Mouse (Mus musculus) layer of hippocampus, adult 18-20 months (tissue): Measurements from ENCODE around the gene Eef1b2. TPM values are rescaled to one million over a fixed set of nuclear protein-coding genes. Genes with fewer than 3 reads are reported as not detected.

Experiments
- DNase-seq, 2 experiments: peaks; one replicate each; pipeline ENCODE4 v3.0.0; 2022; ENCODE audit warnings: low spot score in 2 of 2
- total RNA-seq, 2 experiments: library from RNA; stranded (reverse); gene quantifications; 2 replicates each; pipeline ENCODE4 v1.2.3; 2021

Gene Eef1b2
- total RNA-seq, 2 experiments from 2014 or later = 348 to 359 TPM

DNA sequence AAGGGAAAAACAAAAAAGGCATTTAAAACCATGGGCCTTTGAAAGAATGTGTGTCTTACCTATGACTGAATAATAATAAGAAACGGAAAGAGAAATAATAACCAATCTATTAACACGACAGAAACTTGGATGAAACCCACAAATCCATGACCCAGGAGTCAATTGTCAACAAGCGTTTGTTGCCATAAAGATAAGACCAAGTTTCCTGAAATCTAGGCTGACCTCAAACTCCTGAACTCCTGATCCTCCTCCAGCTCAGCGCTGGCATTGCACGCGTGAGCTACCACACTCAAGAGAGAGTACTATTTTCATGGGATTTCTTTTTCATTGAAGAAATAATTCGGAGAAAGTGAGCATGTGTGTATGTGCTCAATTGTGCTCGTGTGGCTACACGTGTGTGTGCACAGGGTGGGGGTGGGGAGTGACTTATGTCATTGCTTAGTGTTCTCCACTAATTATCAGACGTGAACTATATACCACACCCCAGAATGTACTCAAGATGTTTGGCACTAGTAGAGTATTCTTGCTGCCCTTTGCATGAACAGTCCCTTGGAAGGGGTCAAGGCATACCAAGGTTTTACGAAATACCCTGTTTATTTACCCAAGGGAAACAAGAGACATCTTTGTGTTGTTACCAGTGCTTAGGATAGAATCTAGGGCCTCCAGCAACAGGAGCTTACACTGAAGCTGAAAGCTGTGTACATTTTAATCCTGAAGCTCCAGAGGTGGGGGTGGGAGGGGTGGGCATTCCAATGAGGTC lies 15.9 kb downstream of the Eef1b2 start:
- no peak for DNase-seq

DNA sequence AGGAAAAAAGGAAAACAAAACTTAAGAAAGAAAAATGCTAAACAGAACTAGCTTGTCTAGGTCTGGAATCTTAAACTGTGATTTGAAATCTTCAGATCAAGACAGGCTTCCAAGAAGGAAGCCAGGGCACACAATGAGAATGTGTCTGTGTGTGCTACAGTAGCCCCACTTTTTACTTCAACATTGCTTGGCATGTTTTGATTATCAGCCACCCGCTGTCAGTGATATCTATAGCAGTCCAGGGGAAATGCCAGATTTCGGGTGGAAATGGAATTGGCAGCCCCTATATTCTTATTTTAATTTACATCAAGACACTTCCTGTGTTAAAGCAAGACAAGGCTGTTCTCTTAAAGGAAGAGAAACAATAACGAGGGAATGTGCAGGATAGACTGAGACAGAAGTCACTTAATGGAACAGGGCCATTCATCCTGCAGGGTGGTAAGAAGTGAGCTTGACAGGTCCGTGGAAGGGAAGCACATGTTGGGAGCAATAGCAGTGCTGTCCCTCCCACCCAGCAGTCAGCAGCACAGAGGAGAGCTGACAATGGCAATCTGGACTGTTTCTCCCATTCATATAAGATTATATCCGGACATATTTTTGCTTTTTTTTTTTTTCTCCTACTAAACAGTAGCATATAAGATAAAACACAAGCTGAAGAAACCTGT lies 19.4 kb downstream of the Eef1b2 start:
- no peak for DNase-seq

DNA sequence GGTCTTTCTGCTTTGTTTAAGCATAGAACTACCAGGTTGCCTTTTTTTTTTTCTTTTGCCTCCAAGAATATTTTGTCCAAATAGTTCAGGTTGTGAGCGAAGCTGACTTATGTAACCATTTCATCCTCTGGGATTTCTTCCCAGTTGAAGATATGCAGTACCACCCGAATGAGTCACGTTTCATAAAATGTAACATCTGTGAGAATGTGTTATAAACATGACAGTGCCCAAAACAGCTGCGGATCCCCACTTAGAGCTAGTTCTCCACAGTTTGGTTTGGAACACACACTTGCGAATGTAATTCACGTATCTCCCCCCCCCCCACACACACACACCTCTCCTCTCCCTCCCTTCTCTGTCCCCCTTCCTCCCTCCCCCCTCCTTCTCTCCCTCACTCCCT lies 22.8 kb downstream of the Eef1b2 start:
- no peak for DNase-seq

DNA sequence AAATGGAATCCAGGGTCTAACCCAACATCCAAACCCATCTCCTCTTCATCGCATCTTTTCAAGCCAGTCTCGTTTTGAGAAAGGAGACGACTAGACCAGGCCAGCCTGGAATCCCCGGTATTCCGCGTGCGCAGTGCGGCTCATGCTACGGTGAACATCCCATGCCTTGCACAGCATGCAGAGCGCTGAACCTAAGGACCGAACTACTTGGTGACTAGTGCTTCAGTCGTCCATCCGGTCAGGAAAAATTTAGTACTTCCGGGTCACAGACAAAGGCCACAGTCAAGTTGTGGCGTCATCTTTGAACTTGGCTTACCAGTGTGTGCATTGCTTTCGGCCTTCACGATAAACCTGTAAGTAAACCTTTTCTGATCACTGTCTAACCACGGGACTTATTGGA lies 23.7 kb downstream of the Eef1b2 start:
- no peak for DNase-seq

DNA sequence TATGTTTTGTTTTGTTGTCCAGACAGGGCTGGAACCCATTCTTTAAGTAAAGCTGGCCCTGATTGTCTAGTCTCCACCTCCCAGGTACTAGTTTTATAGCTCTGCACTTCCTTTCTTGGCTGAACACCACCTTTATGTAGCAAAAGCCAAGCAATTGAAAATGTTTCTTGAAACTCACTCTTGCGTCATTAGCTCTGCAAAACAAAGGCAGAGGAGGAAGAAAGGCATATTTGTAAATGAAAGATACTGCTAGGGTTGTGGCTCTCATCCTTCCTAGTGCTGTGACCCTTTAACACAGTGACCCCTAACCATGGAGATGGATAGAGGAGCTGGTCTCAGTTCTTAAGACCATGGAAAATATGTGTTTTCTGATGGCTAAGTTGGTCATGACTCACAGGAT lies 25.0 kb downstream of the Eef1b2 start:
- DNase-seq = no peak

DNA sequence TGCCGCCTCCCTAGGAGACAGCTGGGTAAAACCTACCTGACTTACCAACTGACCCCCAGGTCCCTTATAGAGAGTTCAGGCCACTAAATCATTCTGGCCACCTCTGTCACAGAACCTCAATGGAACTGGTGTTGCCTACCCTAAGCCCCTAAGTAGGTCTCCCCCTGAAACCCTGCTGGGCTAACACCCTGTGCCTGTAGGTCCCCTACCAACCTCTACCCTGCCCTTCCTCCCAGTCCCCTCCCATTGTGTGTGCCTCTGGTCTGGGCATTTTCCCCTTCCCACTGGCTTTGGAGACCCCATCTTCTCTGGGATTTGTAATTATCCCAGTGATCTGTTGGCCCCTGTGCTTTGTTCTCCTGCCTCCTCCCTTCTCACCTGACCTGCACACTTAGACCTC lies 26.8 kb downstream of the Eef1b2 start:
- no peak for DNase-seq

DNA sequence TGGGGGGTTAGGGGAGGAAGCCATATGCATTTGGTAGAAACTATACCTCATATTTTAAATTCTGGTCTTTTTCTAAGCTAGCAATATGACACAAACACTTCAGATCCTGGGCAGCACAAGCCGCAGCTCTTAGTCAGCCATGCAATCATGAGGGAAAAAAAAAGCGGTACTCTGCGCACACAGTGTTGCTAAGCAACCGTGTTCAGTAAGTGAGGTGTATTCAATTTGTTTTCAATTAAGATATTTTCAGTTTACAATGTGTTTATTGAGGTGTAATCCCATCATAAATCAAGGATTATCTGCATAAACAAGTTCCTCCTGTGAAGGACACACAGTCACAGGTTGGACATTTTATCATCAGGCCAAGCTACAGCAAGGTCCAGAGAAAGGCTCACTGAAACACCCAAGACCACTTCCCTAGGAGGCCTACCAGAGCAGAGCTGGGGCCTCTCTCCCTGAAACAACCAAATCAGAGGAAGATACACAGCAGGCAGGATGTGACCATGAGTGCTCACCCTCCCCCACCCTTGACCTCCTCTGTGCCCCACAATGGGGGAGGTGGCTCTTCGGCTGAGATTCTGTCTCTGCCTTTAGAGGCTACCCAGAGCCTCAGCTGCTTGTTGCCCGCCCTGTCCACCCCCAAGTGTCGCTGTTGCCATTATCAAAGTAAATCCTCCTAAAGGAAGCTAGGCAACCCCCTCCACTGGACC lies 27.5 kb downstream of the Eef1b2 start:
- peak in 1 of 2 experiments; percentile 67 for DNase-seq

DNA sequence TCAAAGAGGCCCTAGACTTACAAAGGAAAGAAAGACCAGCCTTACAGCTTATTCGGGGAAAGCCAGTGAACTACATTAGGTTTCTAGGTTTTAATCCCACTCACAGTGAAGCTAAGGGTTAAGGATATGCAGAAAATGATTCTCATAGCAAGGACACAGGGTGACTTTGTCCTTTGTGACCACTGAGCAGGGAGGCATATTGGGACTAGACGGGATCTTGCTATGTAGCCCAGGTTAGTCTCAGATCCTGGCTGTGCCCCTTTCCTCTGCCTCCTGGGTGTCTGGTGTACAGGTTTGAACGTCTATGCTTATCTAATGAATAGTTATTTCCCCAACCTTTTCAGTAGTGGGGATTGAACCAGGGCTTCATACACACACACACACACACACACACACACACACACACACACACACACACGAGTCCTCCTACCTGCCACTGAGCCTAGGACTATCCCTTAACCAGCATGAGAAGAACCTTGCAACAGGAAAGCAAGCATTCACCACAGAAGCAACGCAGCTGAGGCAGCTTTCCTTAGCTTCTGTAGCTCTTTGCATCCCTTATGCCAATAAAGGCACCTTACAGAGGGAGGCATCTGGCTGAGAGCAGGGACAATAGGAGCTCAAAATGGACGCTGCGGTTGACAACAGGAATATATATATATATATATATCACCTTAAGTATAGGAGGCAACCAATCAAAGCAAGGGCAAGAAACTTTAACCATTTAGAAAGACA lies 28.2 kb downstream of the Eef1b2 start:
- DNase-seq = no peak

DNA sequence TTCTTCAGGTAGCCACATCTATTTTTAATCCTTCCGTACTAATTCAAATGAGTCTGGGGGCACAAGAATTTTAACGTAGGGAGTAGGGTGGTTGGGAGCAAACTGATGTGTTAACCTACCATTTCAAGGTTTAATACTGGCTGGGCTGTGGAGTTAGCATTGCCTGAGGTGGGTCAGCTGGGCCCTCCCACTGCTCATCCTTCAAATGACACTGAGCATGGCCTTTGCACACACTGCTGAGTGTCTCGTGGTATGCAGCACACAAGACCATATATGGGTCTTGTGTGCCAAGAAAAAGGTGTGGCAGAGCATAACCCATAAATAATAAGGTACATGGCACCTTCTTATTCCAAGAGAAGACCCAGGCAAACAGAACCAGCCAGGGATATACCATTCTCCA lies 31.0 kb downstream of the Eef1b2 start:
- no peak for DNase-seq

DNA sequence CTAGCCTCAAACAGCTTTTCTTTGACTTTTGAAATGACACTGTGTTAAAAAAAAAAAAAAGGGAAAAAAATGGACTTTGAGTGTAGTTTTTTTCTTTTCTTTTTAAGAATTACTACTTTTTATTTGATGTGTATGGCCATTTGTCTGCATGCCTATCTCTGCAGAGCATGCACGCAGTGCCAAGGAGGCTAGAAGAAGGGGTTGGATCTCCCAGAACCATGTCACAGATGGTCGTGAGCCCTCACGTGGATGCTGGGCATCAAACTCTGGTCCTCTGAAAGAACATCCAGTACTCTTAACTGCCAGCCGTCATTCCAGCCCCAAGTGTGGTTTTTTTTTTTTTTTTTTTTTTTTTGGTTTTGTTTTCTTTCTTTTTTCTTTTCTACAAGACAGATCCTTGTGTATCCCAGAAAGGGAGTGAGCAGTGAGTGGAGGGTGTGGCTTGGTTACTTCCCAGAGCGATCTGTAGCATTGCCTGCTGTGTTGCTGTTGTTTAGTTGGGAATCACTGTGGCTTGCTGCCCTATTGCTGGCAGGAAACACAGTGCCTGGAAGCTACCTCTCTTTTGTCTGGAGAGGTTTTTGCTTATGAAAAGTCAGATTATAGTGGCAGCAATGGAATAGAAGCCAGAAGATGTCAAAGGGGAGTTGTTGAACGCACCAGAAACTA lies 33.4 kb downstream of the Eef1b2 start:
- DNase-seq = no peak

DNA sequence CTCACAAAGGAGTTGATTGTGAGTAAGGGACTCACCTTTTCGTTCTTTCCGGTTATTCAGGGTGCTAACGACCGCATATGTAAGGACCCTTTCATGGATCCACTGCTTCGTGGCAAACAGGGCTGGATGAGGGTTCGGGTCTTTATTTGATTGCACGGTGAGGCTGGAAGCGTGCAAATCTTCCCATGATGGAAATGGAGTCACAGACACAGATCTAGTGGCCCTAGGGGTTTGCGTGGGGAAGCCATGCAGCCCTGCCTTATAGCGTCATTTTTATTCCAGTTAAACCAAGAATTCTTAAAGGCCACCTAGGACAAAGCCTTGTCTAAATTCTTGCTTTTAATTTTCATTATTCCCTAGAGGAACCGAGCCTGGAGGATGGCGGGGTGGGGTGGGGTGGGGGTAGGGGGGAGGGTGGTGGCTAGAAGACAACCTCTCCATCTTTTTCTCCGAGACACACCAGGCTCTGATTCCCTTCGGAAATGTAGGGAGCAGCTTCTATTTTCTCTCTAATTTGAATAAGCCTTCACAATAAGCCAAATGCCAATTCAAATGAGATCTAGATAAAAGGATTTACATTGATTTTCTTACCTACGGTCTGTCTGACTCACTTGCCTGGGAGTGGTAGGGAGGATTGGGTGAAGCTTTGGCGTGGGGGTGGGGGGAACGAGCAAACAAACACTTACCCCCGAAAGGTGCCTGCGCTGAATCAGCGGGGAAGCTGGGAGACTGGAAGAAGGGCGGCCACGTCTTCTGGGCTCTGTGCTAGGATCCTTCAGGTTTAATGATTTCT lies 37.0 kb downstream of the Eef1b2 start:
- no peak for DNase-seq

DNA sequence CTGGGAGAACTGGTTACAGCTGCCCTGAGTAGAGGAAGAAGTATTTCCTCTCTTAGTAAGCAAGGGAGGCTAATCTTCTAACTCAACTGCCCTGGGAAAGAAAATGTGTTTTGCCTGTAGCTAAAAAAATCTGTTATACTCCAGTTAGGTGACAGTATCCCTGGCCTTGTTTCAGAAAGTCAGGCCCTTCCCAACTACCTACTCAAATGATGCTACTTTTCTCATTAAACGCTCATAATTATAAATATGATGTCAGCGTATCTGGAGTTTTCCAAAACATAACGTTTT lies 37.6 kb downstream of the Eef1b2 start, which contains the start of gene Gpr1:
Gpr1 (minus strand) TSS at position 273 of the 288 bp plus-strand sequence.
- no peak for DNase-seq

DNA sequence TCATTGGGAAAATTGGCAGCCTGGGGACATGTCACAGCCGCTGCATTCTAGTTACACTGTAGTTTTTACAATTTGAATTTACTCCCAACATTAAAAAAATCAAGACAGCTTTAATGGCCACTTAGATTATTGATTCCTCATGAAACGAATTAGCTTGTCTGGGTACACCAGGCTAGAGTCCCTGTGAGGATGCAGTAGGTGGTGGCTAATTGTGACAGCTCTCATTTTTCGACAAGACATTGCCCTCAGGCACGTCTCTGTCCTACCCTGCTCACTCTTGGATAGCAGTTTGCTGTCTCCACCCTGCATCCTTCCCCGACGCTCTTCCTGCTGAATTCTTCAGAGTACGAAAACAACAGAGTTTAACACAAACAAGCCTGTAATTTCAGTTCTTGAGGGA lies 38.0 kb downstream of the Eef1b2 start:
- DNase-seq = no peak

DNA sequence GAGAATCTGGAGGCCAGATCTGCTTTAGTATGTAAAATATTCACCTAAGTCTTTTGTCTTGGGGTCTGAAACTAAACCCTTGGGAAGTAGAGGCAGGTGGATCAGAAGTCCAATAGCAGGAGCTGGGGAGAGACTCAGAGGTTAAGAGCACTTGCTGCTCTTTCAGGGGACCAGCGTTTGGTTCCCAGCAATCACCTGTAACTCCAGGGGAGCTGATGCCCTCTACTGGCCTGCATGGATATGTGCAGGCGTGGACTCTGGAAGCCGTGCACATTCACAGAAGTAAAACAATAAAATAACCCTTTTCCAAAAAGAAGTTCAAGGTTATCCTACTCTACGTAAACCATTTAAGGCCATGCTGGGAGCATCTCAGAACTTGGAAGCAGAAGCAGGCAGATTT lies 42.7 kb downstream of the Eef1b2 start:
- DNase-seq = no peak

DNA sequence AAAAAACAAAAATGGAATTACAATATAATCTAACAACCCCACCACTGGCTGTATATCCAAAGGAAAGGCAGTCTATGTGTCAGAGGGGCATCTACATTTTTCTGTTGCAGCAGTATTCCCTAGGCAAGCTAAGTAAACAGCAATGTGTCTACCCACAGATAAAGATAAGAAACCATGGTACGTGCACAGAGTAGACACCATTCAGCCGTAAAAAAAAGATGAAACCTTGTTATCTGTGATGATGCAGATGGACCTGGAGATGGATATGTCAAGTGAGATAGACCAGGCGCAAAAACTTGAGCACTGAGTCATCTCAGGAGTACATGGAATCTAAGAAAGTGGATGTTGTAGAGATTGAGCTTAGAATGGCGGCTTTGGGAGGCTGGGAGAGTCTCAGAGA lies 48.4 kb downstream of the Eef1b2 start:
- no peak for DNase-seq

DNA sequence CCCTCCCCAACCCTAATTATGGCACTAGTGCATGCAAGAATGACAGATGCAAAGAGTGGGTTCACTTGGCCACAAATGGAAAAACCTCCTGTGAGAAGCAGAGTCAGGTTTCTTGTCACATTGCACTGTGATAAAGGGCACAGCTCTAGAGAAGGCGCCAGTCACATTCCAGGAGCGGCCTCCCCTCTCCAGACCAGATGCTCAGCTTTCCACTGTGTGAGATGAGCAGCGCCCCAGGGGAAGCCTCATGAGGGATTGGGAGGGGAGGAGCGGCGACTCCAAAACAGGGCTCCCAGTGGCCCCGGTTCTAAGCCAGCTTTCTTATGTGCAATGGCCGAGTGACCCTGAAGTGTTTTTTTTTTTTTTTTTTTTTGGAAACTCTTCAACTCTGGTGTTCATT lies 49.3 kb downstream of the Eef1b2 start:
- no peak for DNase-seq

DNA sequence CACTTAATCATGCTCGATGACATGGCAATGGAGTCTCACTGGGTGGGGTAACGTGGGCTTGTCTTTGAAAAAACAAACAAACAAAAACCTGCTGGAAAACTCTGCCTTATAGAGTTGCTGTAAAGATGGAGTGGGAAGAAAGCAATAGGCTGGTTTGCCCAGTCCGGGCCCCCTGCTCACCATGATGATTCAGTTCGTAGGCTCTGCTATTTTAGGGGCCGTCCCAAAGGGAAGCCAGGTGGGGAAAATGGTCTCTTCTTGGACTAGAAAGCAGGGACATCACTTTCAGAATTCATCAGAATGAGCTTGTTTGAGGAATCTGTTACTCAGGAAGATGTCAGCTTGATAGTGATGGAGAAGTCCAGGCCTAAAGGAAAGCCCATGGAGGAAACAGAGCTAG lies 50.6 kb downstream of the Eef1b2 start:
- DNase-seq = no peak
